Mouse (Mus musculus): Measurements from ENCODE around the gene Ric8a. TPM values are rescaled to one million over a fixed set of nuclear protein-coding genes. Genes with fewer than 3 reads are reported as not detected.
A peak's percentile ranks its signal among the peaks of the same experiment; 100 is the strongest.

The Ric8a gene
- polyA plus RNA-seq, 1 experiment from 2014 or later, result 53.0 TPM

- no peak for ATAC-seq (ENCODE audit: insufficient number of reproducible peaks, insufficient read depth, low FRiP score, low TSS enrichment, low read depth)
- 0 out of 2 replicates have a peak, but pooled peaks cover 4% of the 10 kb centered on the region for H3K27me3 ChIP-seq
- H3K4me1 ChIP-seq (replicated peaks), result peaks cover 6% of the 10 kb centered on the region; the same call in 1 of the 2 replicates
- peak overlapping the region; percentile 31; the same call in 1 of the 2 replicates for H3K9ac ChIP-seq (replicated peaks)
- no peak overlapping the region for H3K27ac ChIP-seq
- no peaks in the 10 kb centered on the region for H3K9me3 ChIP-seq
- no peaks in the 10 kb centered on the region for H3K36me3 ChIP-seq
- H3K4me2 ChIP-seq, result no peak overlapping the region
- 74% methylated on average over 3 of the region's 3 CpGs for WGBS
- no peak overlapping the region for H3K4me3 ChIP-seq (replicated peaks)
These were observed 55.5 kb downstream of the Ric8a start for GRCm38 (mm10) chr7:140912293-140912692.

- no peak overlapping the region for H3K4me3 ChIP-seq (replicated peaks)
- H3K4me2 ChIP-seq, result no peak overlapping the region
- H3K27me3 ChIP-seq, result peaks cover 7% of the 10 kb centered on the region
- H3K9ac ChIP-seq (replicated peaks), result 0 out of 2 replicates have a peak overlapping the region, but pooled peaks have one; percentile 31
- no peaks in the 10 kb centered on the region for H3K36me3 ChIP-seq
- 71% methylated on average over 5 of the region's 5 CpGs for WGBS
- ATAC-seq (ENCODE audit: insufficient number of reproducible peaks, insufficient read depth, low FRiP score, low TSS enrichment, low read depth), result no peak
- no peaks in the 10 kb centered on the region for H3K9me3 ChIP-seq
- H3K4me1 ChIP-seq (replicated peaks), result peaks cover 6% of the 10 kb centered on the region; the same call in 1 of the 2 replicates
- no peak overlapping the region for H3K27ac ChIP-seq
These were observed 56.2 kb downstream of the Ric8a start for GRCm38 (mm10) chr7:140912846-140913482.

Other genes starting within 250 kb of the Ric8a start
- not detected in 2 replicates for gene Olfr61, start 228.0 kb upstream of the Ric8a start, polyA plus RNA-seq (2016; fragmentation: Nextera tagmentation; extraction: Ambion mirVana)
- not detected in 2 replicates for gene Olfr53, start 210.5 kb upstream of the Ric8a start, polyA plus RNA-seq (2016; fragmentation: Nextera tagmentation; extraction: Ambion mirVana)
- gene Olfr539, start 197.0 kb upstream of the Ric8a start, polyA plus RNA-seq (2016; fragmentation: Nextera tagmentation; extraction: Ambion mirVana), result not detected in 2 replicates
- gene Olfr45, start 175.0 kb upstream of the Ric8a start, polyA plus RNA-seq (2016; fragmentation: Nextera tagmentation; extraction: Ambion mirVana), result not detected in 2 replicates
- not detected in 2 replicates for gene Olfr541, start 159.7 kb upstream of the Ric8a start, polyA plus RNA-seq (2016; fragmentation: Nextera tagmentation; extraction: Ambion mirVana)
- gene Cyp2e1, start 93.2 kb upstream of the Ric8a start, polyA plus RNA-seq (2016; fragmentation: Nextera tagmentation; extraction: Ambion mirVana), result not detected in 2 replicates
- 0.69 and 1.4 TPM in 2 replicates for gene Syce1, start 69.1 kb upstream of the Ric8a start, polyA plus RNA-seq (2016; fragmentation: Nextera tagmentation; extraction: Ambion mirVana)
- gene Zfp941, start 34.8 kb upstream of the Ric8a start, polyA plus RNA-seq (2016; fragmentation: Nextera tagmentation; extraction: Ambion mirVana), result 3.0 TPM in 2 replicates
- gene Urah, start 21.9 kb upstream of the Ric8a start, polyA plus RNA-seq (2016; fragmentation: Nextera tagmentation; extraction: Ambion mirVana), result 0.33 and 1.3 TPM in 2 replicates
- gene Scgb1c1, start 11.4 kb upstream of the Ric8a start, polyA plus RNA-seq (2016; fragmentation: Nextera tagmentation; extraction: Ambion mirVana), result not detected in 2 replicates
- gene Odf3, start 9.2 kb upstream of the Ric8a start, polyA plus RNA-seq (2016; fragmentation: Nextera tagmentation; extraction: Ambion mirVana), result not detected in 2 replicates
- 0.23 TPM in 1 of 2 replicates, not detected in the other for gene Gm45785, start 626 bp upstream of the Ric8a start, polyA plus RNA-seq (2016; fragmentation: Nextera tagmentation; extraction: Ambion mirVana)
- gene Bet1l, start 620 bp downstream of the Ric8a start, polyA plus RNA-seq (2016; fragmentation: Nextera tagmentation; extraction: Ambion mirVana), result 38.3 and 38.9 TPM in 2 replicates
- 271 and 302 TPM in 2 replicates for gene Psmd13, start 25.0 kb downstream of the Ric8a start, polyA plus RNA-seq (2016; fragmentation: Nextera tagmentation; extraction: Ambion mirVana)
- gene Sirt3, start 25.4 kb downstream of the Ric8a start, polyA plus RNA-seq (2016; fragmentation: Nextera tagmentation; extraction: Ambion mirVana), result 28.3 and 29.9 TPM in 2 replicates
- gene Cox8b, start 43.5 kb downstream of the Ric8a start, polyA plus RNA-seq (2016; fragmentation: Nextera tagmentation; extraction: Ambion mirVana), result 1.9 and 2.7 TPM in 2 replicates
- gene Nlrp6, start 63.9 kb downstream of the Ric8a start, polyA plus RNA-seq (2016; fragmentation: Nextera tagmentation; extraction: Ambion mirVana), result not detected in 2 replicates
- gene Pgghg, start 84.4 kb downstream of the Ric8a start, polyA plus RNA-seq (2016; fragmentation: Nextera tagmentation; extraction: Ambion mirVana), result 18.9 and 21.5 TPM in 2 replicates
- 5.6 and 6.1 TPM in 2 replicates for gene Ifitm5, start 93.3 kb downstream of the Ric8a start, polyA plus RNA-seq (2016; fragmentation: Nextera tagmentation; extraction: Ambion mirVana)
- gene Gm45717, start 99.0 kb downstream of the Ric8a start, polyA plus RNA-seq (2016; fragmentation: Nextera tagmentation; extraction: Ambion mirVana), result not detected in 2 replicates
- gene Ifitm2, start 99.0 kb downstream of the Ric8a start, polyA plus RNA-seq (2016; fragmentation: Nextera tagmentation; extraction: Ambion mirVana), result 941 and 1,046 TPM in 2 replicates
- 77.8 and 78.8 TPM in 2 replicates for gene Ifitm1, start 110.3 kb downstream of the Ric8a start, polyA plus RNA-seq (2016; fragmentation: Nextera tagmentation; extraction: Ambion mirVana)
- 56.5 and 68.6 TPM in 2 replicates for gene Ifitm3, start 153.8 kb downstream of the Ric8a start, polyA plus RNA-seq (2016; fragmentation: Nextera tagmentation; extraction: Ambion mirVana)
- gene Ifitm6, start 161.0 kb downstream of the Ric8a start, polyA plus RNA-seq (2016; fragmentation: Nextera tagmentation; extraction: Ambion mirVana), result not detected in 2 replicates
- not detected in 2 replicates for gene Gm17387, start 172.2 kb downstream of the Ric8a start, polyA plus RNA-seq (2016; fragmentation: Nextera tagmentation; extraction: Ambion mirVana)
- gene B4galnt4, start 204.1 kb downstream of the Ric8a start, polyA plus RNA-seq (2016; fragmentation: Nextera tagmentation; extraction: Ambion mirVana), result 37.3 and 40.1 TPM in 2 replicates
- gene Pkp3, start 221.3 kb downstream of the Ric8a start, polyA plus RNA-seq (2016; fragmentation: Nextera tagmentation; extraction: Ambion mirVana), result 14.6 and 14.9 TPM in 2 replicates
- 2.2 and 2.5 TPM in 2 replicates for gene Sigirr, start 243.6 kb downstream of the Ric8a start, polyA plus RNA-seq (2016; fragmentation: Nextera tagmentation; extraction: Ambion mirVana)